Mouse (Mus musculus) heart, embryonic 11.5 days (tissue): ENCODE measurements around the gene Dtymk. TPM values are rescaled to one million over a fixed set of nuclear protein-coding genes. Genes with fewer than 3 reads are reported as not detected.

ENCODE experiments used
- ATAC-seq: fragments of 200-750 bp; cut with Nextera tagmentation; replicated peaks from 2 replicates; pipeline ENCODE4 v1.8.0; 2017; ENCODE audit warnings: moderate library complexity; ENCODE audit not compliant: insufficient number of reproducible peaks, low FRiP score, low TSS enrichment
- H3K27ac ChIP-seq: fragments of 300-500 bp; sonication (generic); 2 replicates; pipeline ENCODE4 v1.5.1; 2014; ENCODE audit warnings: mild to moderate bottlenecking, low read depth, low read length
- H3K27me3 ChIP-seq: fragments of 300-500 bp; sonication (generic); 2 replicates; pipeline ENCODE4 v1.6.1; 2014; ENCODE audit warnings: mild to moderate bottlenecking, low read length, mixed read lengths; ENCODE audit not compliant: control insufficient read depth, insufficient read depth
- H3K36me3 ChIP-seq: fragments of 300-500 bp; sonication (generic); 2 replicates; pipeline ENCODE4 v1.6.1; 2014; ENCODE audit warnings: mild to moderate bottlenecking, low read length, moderate library complexity, mixed read lengths; ENCODE audit not compliant: control insufficient read depth, insufficient read depth
- H3K4me1 ChIP-seq: fragments of 300-500 bp; sonication (generic); 2 replicates; pipeline ENCODE4 v1.6.1; 2014; ENCODE audit warnings: low read length; ENCODE audit not compliant: control insufficient read depth, insufficient read depth
- H3K4me2 ChIP-seq: fragments of 300-500 bp; sonication (generic); 2 replicates; pipeline ENCODE4 v1.6.1; 2014; ENCODE audit warnings: mild to moderate bottlenecking, moderate library complexity
- H3K4me3 ChIP-seq: fragments of 300-500 bp; sonication (generic); 2 replicates; pipeline ENCODE4 v1.5.1; 2014; ENCODE audit warnings: low read depth, low read length
- H3K9ac ChIP-seq: fragments of 300-500 bp; sonication (generic); 2 replicates; pipeline ENCODE4 v1.6.1; 2014; ENCODE audit warnings: mild to moderate bottlenecking, low read depth, low read length, moderate library complexity
- H3K9me3 ChIP-seq: fragments of 300-500 bp; sonication (generic); replicated peaks from 2 replicates; pipeline ENCODE4 v1.6.1; 2016; ENCODE audit warnings: low read length; ENCODE audit not compliant: control insufficient read depth
- WGBS: fragments of 180-500 bp; shearing (Covaris S2); extraction: QIAGEN DNeasy Blood & Tissue Kit; methylation state at CpG from one replicate; pipeline ENCODE4 v1.1.7; 2014; ENCODE audit not compliant: insufficient replicate concordance; 5-methylcytosine and 5-hydroxymethylcytosine counted together
- polyA plus RNA-seq: library from polyadenylated mRNA; unstranded; fragments of >200 nt; fragmentation: Nextera tagmentation; extraction: Ambion mirVana; gene quantifications from 2 replicates; pipeline ENCODE4 v1.2.1, GENCODE M21; 2014

Dtymk gene
- polyA plus RNA-seq, 1 experiment from 2014 or later = 201 TPM

DNA sequence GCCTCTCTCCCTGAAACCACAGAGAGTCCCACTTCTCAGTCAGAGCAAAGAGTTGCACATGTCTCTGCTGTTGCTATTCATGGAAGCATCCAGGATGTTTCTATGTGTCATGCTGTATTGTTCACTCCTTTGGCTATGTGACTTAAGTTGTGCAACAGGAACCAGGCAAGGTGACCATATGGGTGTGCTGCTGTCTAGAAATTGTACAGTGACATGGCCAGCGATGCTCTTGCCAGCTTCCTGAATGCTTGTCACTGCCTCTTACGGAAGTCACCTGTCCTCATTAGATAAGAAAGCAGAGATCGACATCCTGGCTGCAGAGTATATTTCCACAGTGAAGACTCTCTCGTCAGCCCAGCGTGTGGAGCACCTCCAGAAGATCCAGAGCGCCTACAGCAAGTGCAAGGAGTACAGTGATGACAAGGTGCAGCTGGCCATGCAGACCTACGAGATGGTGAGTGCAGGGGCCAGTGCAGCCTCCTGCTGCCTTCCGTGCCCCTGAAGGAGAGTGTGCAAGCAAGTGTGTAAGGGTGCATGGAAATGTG is 9.8 kb upstream of the Dtymk start:
- H3K9ac ChIP-seq = no peak overlapping the region
- H3K4me2 ChIP-seq = no peak overlapping the region
- no peaks in the 10 kb centered on the region for H3K27me3 ChIP-seq
- 86% methylated on average over 8 of the region's 8 CpGs for WGBS
- ATAC-seq = no peak
- no peak overlapping the region for H3K27ac ChIP-seq
- H3K36me3 ChIP-seq = peaks cover 36% of the 10 kb centered on the region
- no peak overlapping the region for H3K4me3 ChIP-seq
- H3K4me1 ChIP-seq = no peaks in the 10 kb centered on the region
- H3K9me3 ChIP-seq = no peaks in the 10 kb centered on the region

DNA sequence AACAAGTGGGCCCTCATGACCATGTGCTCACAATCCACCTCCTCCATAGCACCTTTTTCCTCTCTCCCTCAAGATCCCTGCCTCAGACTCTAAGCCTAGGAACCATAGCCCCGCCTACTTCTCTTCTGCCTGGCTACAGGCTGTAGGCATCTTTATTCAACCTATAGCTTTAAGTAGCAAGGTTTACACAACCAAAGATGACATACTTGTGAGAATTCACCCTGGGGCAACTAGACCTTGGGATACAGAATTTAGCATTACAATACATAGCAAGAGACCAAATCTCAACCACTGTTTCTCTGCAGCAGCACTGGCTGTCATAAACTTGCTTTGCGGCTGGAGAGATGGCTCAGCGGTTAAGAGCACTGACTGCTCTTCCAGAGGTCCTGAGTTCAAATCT is 8.3 kb upstream of the Dtymk start:
- Histone ChIP-seq H3K9me3 (no peaks in the 10 kb centered on the region), H3K4me2 (no peak overlapping the region), H3K4me1 (peaks cover 8% of the 10 kb centered on the region; the same call in 1 of the 2 replicates), H3K9ac (no peak overlapping the region), H3K27me3 (no peaks in the 10 kb centered on the region), H3K36me3 (peaks cover 32% of the 10 kb centered on the region), H3K27ac (no peak overlapping the region), H3K4me3 (no peak overlapping the region)
- ATAC-seq = no peak
- 89% methylated on average over 3 of the region's 3 CpGs for WGBS

DNA sequence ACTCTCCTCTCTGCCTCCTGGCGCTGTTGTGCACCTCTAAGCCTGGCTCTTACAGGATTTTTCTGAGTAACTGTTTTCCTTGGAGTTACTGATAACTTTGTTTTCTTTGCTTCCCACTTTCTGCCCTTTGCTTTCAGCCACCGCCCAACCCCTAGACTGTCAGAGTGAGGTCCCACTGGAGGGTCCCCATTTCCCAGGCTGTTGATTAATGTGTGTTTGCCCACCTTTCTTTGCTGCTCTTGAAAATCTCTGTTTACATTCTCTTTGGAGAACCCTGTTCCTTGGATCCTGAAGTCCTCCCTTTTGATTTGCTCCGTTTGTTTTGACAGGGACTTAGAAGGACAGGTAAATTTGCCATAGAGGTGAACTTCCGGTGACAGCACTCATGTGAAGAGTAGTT is 7.1 kb upstream of the Dtymk start:
- no peak overlapping the region for H3K9ac ChIP-seq
- H3K4me3 ChIP-seq = no peak overlapping the region
- ATAC-seq = no peak
- no peak overlapping the region for H3K27ac ChIP-seq
- peaks cover 26% of the 10 kb centered on the region for H3K36me3 ChIP-seq
- H3K4me1 ChIP-seq = peaks cover 14% of the 10 kb centered on the region; the same call in 1 of the 2 replicates
- H3K9me3 ChIP-seq = no peaks in the 10 kb centered on the region
- H3K27me3 ChIP-seq = no peaks in the 10 kb centered on the region
- no peak overlapping the region for H3K4me2 ChIP-seq
- 89% methylated on average over 4 of the region's 4 CpGs for WGBS

DNA sequence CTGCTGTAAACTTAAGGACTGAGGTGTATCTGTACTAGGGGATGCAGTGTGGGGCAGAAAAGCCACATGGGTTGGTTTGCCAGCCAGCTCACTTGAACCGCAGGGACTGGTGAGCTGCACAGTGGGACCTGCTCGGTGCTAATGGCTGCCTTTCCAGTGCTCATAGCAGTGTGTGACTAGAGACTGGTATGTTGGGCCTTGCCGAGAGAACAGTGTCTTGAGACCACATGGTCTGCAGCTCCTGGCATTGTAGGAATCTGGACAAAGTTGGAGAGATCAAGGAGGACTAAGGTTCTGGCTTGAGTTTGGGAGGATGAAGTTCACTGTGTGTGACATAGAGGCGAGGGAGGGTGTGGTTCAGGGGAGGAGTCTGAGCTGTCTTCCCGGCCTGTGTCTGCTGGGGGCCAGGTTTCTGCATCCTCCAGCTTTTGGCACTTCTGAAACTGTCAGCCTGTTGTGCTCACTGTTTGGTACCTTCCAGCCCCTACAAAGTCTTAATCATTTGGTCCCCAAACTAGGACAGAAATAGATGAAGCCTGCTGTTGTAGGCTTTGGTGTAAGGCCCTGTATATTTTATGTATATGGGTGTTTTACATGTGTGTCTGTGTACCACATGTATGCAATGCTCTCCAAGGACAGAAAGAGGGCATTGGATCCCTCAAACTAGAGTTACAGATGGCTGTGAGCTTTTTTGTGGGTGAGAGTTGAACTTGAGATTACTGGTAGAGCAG is 3.7 kb upstream of the Dtymk start:
- H3K9ac ChIP-seq = peak overlapping the region; percentile 22; the same call in 1 of the 2 replicates
- peak overlapping the region; percentile 81 for H3K4me2 ChIP-seq
- ATAC-seq = no peak
- H3K36me3 ChIP-seq = peaks cover 22% of the 10 kb centered on the region
- WGBS = 66% methylated on average over 5 of the region's 5 CpGs
- H3K4me3 ChIP-seq = peak overlapping the region; percentile 75
- H3K27ac ChIP-seq = peak overlapping the region; percentile 97; the same call in 1 of the 2 replicates
- H3K27me3 ChIP-seq = no peaks in the 10 kb centered on the region
- no peaks in the 10 kb centered on the region for H3K9me3 ChIP-seq
- peaks cover 18% of the 10 kb centered on the region for H3K4me1 ChIP-seq

DNA sequence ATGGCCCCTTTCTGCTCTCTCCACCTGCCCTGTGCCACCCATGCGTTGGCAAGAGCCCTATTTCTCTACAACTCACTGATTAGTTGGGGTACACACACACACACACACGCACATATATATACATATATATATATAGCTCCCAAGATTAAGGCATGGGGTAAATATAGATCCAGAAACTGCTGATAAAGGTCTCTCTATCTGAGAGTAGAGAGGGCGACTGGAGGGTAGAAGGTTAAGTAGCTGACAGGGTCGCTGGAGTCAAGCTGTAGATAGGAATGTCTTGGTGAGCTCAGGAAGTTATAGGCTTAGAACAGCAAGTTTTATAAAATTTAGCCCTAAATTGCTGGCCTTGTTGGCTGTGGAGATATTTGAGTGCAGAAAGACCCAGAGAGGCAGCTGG is 3.1 kb upstream of the Dtymk start:
- Histone ChIP-seq H3K9me3 (no peaks in the 10 kb centered on the region), H3K4me3 (peak overlapping the region; percentile 75), H3K27ac (peak overlapping the region; percentile 97), H3K36me3 (peaks cover 20% of the 10 kb centered on the region), H3K27me3 (no peaks in the 10 kb centered on the region), H3K9ac (peak overlapping the region; percentile 91), H3K4me1 (peaks cover 18% of the 10 kb centered on the region), H3K4me2 (peak overlapping the region; percentile 81)
- 60% methylated on average over 4 of the region's 4 CpGs for WGBS
- ATAC-seq = no peak

DNA sequence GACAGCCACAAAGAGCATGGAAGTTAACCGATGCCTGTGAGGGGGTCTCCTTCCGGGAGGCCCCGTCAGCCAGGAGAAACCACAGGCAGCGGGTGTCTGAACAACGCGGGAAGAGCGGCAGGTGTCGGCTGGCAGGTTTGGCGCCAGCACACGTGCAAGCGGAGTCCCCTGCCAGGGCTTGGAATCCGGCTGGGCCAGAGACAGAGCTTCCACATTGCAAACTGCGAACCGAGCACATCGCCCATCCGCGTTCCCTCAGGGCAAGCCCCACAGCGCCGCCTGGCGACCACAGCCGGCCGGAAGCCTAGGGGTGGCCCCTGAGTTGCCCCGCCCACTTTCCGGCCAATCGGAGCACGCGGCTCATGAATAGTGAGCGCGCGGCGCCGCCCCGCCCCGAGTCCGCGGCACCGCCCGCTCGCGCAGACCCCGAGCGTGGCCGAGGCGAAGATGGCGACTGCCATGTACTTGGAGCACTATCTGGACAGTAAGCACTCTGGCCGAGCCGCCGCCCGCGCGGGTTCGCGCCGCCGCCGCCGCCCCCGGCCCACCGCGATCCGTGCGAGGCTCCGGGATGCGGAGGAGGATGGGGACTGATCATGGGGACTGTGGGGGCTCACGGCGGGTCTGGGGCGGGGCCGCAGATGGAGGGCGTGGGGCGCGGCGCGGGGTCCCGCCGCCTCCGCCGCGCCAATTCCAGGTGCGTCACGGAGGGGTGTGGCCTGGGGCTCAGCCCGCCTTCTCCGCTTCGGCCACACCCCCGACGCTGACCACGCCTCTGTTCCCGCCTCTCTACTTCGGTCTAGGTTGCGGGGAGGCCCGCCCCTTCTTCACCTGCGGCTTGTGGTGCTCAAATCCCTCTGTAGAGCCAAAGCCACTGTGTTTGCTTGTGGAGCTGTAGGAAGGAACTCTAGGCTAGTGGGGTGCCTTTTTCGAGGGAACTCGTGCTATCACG is 2.1 kb upstream of the Dtymk start, which contains the start of gene Ing5:
Gene Ing5 (plus strand): TSS at position 410 of the 952 bp plus-strand sequence.
- H3K27ac ChIP-seq = peak within 1 kb of the TSS; percentile 97
- H3K4me3 ChIP-seq = peak within 1 kb of the TSS; percentile 75
- no peaks in the 10 kb centered on the region for H3K9me3 ChIP-seq
- H3K36me3 ChIP-seq = peaks cover 20% of the 10 kb centered on the region
- H3K9ac ChIP-seq = peak within 1 kb of the TSS; percentile 91
- peak within 1 kb of the TSS; percentile 81 for H3K4me2 ChIP-seq
- under 1% methylated on average over 75 of the region's 94 CpGs for WGBS
- peaks cover 18% of the 10 kb centered on the region for H3K4me1 ChIP-seq
- peak; percentile 90 for ATAC-seq
- no peaks in the 10 kb centered on the region for H3K27me3 ChIP-seq

DNA sequence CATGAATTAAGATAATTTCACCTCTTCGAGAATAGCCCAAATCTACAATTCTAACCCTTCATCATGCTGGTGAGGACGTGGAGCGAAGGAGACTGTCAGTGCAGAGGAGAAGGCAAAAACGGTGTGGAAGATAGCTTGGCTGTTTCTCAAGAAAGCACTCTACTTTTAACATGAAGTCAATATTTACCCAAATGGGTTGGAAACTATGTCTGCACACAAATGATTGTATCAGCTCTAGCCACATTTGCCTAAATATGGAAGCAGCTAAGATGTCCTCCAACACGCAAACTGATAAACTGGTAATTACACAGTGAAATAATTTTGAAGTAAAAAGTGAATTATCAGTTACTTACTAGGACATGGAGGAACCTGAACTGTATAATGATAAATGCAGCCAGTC is 1.0 kb upstream of the Dtymk start:
- no peak overlapping the region for H3K9ac ChIP-seq
- peak overlapping the region; percentile 81 for H3K4me2 ChIP-seq
- H3K9me3 ChIP-seq = no peaks in the 10 kb centered on the region
- H3K36me3 ChIP-seq = peaks cover 13% of the 10 kb centered on the region
- H3K4me1 ChIP-seq = peaks cover 18% of the 10 kb centered on the region
- H3K27ac ChIP-seq = peak overlapping the region; percentile 91; the same call in 1 of the 2 replicates
- H3K4me3 ChIP-seq = peak overlapping the region; percentile 75; the same call in 1 of the 2 replicates
- 79% methylated on average over 5 of the region's 5 CpGs for WGBS
- H3K27me3 ChIP-seq = no peaks in the 10 kb centered on the region
- no peak for ATAC-seq
